Mouse (Mus musculus) kidney, adult 2 months (tissue): ENCODE measurements at regions not wholly inside any gene's neighbourhood (a gene's known extent, or its start where the extent isn't known, plus 50 kb on each side); places are given as distances from the start of the nearest gene placed in this dataset.

Experiments used
- CTCF ChIP-seq: fragments of 200-500 bp; conservative IDR thresholded peaks from 2 replicates; pipeline ENCODE4 v1.5.1; 2011; ENCODE audit warnings: low read depth, mild to moderate bottlenecking, control low read depth, low read length, moderate library complexity, mixed read lengths; ENCODE audit not compliant: insufficient read depth, insufficient read length
- POLR2A ChIP-seq: fragments of 200-500 bp; IDR thresholded peaks from one replicate; pipeline ENCODE4 v1.6.1; 2011; ENCODE audit warnings: low read depth, low read length, control low read depth

DNA sequence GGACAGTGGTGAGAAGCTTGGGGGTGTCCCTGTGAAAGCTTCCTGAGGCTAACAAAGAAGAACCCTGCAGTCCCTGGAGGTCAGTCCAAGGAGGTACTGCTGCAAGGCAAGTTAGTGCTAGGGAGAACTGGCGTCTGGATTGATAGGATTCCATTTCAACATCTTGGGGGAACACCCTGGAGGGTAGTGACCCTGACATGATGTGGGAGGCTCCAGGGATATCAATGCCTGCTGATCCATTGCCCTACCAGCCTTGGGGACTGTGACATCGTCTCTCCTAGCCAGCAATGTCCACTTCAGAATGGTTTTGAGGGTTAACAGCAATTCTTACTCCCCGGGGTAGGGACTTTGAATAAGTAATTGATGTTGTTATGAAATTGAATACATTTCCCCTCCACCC lies 280.1 kb downstream of the Maf start:
- TF ChIP-seq POLR2A (no peak), CTCF (no peak)
